Mouse (Mus musculus) olfactory bulb, adult 2 months (tissue): ENCODE measurements around the gene Sapcd2.

Experiments used
- CTCF ChIP-seq: fragments of 200-500 bp; IDR thresholded peaks from 2 replicates; pipeline ENCODE4 v1.5.1; 2012; ENCODE audit warnings: low read depth, mild to moderate bottlenecking, low read length, moderate library complexity; ENCODE audit not compliant: insufficient read depth
- POLR2A ChIP-seq: fragments of 200-500 bp; IDR thresholded peaks from 2 replicates; pipeline ENCODE4 v1.6.1; 2012; ENCODE audit warnings: mild to moderate bottlenecking, low read depth, low read length, moderate library complexity; ENCODE audit not compliant: insufficient read depth

GRCm38 (mm10) chr2:25350701-25351100, 21.4 kb upstream of the Sapcd2 start:
- TF ChIP-seq CTCF (no peak), POLR2A (no peak)
